Mouse (Mus musculus) stomach, embryonic 14.5 days (tissue): ENCODE results near the gene Ptpn4. TPM values are rescaled to one million over a fixed set of nuclear protein-coding genes. Genes with fewer than 3 reads are reported as not detected.
A peak's percentile ranks its signal among the peaks of the same experiment; 100 is the strongest.

ENCODE experiments used
- ATAC-seq: fragments of 200-750 bp; cut with Nextera tagmentation; 2 replicates; pipeline ENCODE4 v1.8.0; 2017; ENCODE audit warnings: low read depth, moderate TSS enrichment; ENCODE audit not compliant: insufficient number of reproducible peaks, insufficient read depth, low FRiP score
- H3K27ac ChIP-seq: fragments of 300-500 bp; sonication (generic); 2 replicates; pipeline ENCODE4 v1.5.1; 2014; ENCODE audit warnings: mild to moderate bottlenecking, low read length, moderate library complexity, mixed read lengths
- H3K27me3 ChIP-seq: fragments of 300-500 bp; sonication (generic); 2 replicates; pipeline ENCODE4 v1.6.1; 2014; ENCODE audit warnings: low read length, control low read depth, mixed read lengths; ENCODE audit not compliant: control insufficient read depth, insufficient read depth
- H3K36me3 ChIP-seq: fragments of 300-500 bp; sonication (generic); 2 replicates; pipeline ENCODE4 v1.6.1; 2014; ENCODE audit warnings: mild to moderate bottlenecking, control low read depth, low read length, moderate library complexity, mixed read lengths; ENCODE audit not compliant: control insufficient read depth, insufficient read depth
- H3K4me1 ChIP-seq: fragments of 300-500 bp; sonication (generic); 2 replicates; pipeline ENCODE4 v1.6.1; 2014; ENCODE audit warnings: low read length, control low read depth, mixed read lengths; ENCODE audit not compliant: control insufficient read depth, insufficient read depth
- H3K4me2 ChIP-seq: fragments of 300-500 bp; sonication (generic); replicated peaks from 2 replicates; pipeline ENCODE4 v1.6.1; 2014; ENCODE audit warnings: low read depth, low read length, control low read depth
- H3K4me3 ChIP-seq: fragments of 300-500 bp; sonication (generic); 2 replicates; pipeline ENCODE4 v1.5.1; 2014; ENCODE audit warnings: low read depth, low read length, control low read depth
- H3K9ac ChIP-seq: fragments of 300-500 bp; sonication (generic); replicated peaks from 2 replicates; pipeline ENCODE4 v1.6.1; 2014; ENCODE audit warnings: low read depth, mild to moderate bottlenecking, control low read depth, low read length, moderate library complexity, mixed read lengths
- H3K9me3 ChIP-seq: fragments of 300-500 bp; sonication (generic); 2 replicates; pipeline ENCODE4 v1.6.1; 2016; ENCODE audit warnings: low read depth, low read length, control low read depth; ENCODE audit not compliant: control insufficient read depth
- WGBS: fragments of 180-500 bp; shearing (Covaris S2); extraction: QIAGEN DNeasy Blood & Tissue Kit; methylation state at CpG from one replicate; pipeline ENCODE4 v1.1.7; 2014; 5-methylcytosine and 5-hydroxymethylcytosine counted together
- polyA plus RNA-seq: library from polyadenylated mRNA; unstranded; fragments of >200 nt; fragmentation: Nextera tagmentation; extraction: Ambion mirVana; gene quantifications from 2 replicates; pipeline ENCODE4 v1.2.1, GENCODE M21; 2014

Gene Ptpn4
- polyA plus RNA-seq, 1 experiment from 2014 or later: 8.8 TPM

DNA sequence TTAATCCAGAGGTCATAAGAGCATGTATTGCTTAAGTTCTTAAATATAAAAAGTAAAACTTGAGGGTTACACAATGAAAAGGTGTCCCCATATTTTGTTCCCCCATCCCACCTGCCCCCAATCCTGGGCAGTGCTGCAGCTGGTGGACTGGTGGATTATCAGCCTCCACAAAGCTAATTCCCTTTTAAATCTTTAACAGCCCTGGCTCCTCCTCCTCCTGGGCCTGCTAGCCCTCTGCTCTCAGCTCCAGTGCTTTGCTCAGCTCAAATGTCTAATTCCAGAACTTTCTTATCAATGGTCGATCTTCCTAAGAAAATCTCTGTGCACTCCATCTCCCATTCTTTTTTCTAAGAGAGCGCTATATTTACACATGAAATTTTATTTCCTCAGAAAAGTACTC, 191.1 kb downstream of the Ptpn4 start:
- H3K9ac ChIP-seq: no peak overlapping the region
- no peak for ATAC-seq
- no peak overlapping the region for H3K4me2 ChIP-seq
- 65% methylated on average over 2 of the region's 2 CpGs for WGBS
- H3K27me3 ChIP-seq: no peaks in the 10 kb centered on the region
- no peak overlapping the region for H3K27ac ChIP-seq
- no peak overlapping the region for H3K4me3 ChIP-seq
- no peaks in the 10 kb centered on the region for H3K9me3 ChIP-seq
- peaks cover 9% of the 10 kb centered on the region for H3K4me1 ChIP-seq
- 0 out of 2 replicates have a peak, but pooled peaks cover 4% of the 10 kb centered on the region for H3K36me3 ChIP-seq

GRCm38 (mm10) chr1:119642367-119642766, 195.0 kb downstream of the Ptpn4 start:
- Histone ChIP-seq H3K4me2 (no peak overlapping the region), H3K4me3 (no peak overlapping the region), H3K9ac (no peak overlapping the region), H3K9me3 (no peaks in the 10 kb centered on the region), H3K27me3 (no peaks in the 10 kb centered on the region), H3K4me1 (peaks cover 9% of the 10 kb centered on the region), H3K27ac (no peak overlapping the region), H3K36me3 (0 out of 2 replicates have a peak, but pooled peaks cover 4% of the 10 kb centered on the region)
- ATAC-seq: no peak
- WGBS: 71% methylated on average over 12 of the region's 12 CpGs

- H3K27me3 ChIP-seq: no peaks in the 10 kb centered on the region
- H3K36me3 ChIP-seq: 0 out of 2 replicates have a peak, but pooled peaks cover 4% of the 10 kb centered on the region
- H3K27ac ChIP-seq: no peak overlapping the region
- no peaks in the 10 kb centered on the region for H3K9me3 ChIP-seq
- peaks cover 3% of the 10 kb centered on the region for H3K4me1 ChIP-seq
- ATAC-seq: no peak
- H3K9ac ChIP-seq: no peak overlapping the region
- no peak overlapping the region for H3K4me3 ChIP-seq
- H3K4me2 ChIP-seq: no peak overlapping the region
Observed at GRCm38 (mm10) chr1:119641090-119641812, 196.2 kb downstream of the Ptpn4 start.

DNA sequence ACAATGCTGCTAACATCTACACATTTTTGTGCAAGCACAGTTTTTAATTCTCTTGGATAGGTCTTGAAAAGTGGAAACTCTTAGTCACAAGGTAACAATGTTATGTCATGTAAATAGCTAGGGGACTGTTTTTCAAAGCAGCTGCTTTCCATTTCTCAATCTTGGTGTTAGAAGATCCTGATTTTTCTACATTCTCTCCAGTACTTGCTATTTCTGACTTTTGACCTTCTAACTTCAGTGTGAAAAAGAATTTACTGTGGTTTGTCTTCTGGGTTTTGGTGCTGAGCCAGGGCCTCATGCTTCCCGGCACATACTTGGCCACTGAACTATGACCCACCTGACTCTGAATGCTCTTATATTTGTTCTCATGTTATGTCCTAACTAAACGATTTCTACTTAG, 197.4 kb downstream of the Ptpn4 start:
- no peak overlapping the region for H3K9ac ChIP-seq
- 0 out of 2 replicates have a peak, but pooled peaks cover 4% of the 10 kb centered on the region for H3K36me3 ChIP-seq
- no peak overlapping the region for H3K27ac ChIP-seq
- no peak for ATAC-seq
- no peaks in the 10 kb centered on the region for H3K27me3 ChIP-seq
- no peak overlapping the region for H3K4me2 ChIP-seq
- 64% methylated on average over 2 of the region's 2 CpGs for WGBS
- H3K4me3 ChIP-seq: no peak overlapping the region
- no peaks in the 10 kb centered on the region for H3K9me3 ChIP-seq
- 0 out of 2 replicates have a peak, but pooled peaks cover 2% of the 10 kb centered on the region for H3K4me1 ChIP-seq

- WGBS: 76% methylated on average over 6 of the region's 6 CpGs
- Histone ChIP-seq H3K9ac (no peak overlapping the region), H3K4me3 (no peak overlapping the region), H3K27ac (peak overlapping the region; percentile 21; the same call in 1 of the 2 replicates), H3K4me1 (0 out of 2 replicates have a peak, but pooled peaks cover 2% of the 10 kb centered on the region), H3K4me2 (no peak overlapping the region), H3K36me3 (peaks cover 4% of the 10 kb centered on the region; the same call in 1 of the 2 replicates), H3K27me3 (no peaks in the 10 kb centered on the region), H3K9me3 (no peaks in the 10 kb centered on the region)
- no peak for ATAC-seq
Observed at GRCm38 (mm10) chr1:119637188-119638023, 200.0 kb downstream of the Ptpn4 start.

DNA sequence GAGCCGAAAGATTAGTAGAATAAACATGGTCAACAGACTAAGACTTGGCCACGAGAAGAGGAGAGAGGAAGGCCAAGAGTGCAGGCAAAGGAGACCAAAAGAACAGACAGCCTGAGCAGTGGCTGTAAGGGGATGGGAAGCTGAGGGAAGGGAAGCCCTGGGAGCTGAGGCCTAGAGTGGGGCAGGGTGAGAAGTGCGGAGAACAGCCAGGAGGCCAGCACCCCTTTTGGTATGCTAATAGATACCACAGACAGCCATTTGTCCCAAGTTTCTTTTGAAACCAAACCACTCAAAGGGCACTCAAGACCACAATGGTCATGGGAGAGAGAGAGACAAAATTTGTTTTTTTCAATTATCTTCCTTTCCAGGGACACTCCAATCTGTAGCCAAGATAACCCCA, 202.7 kb downstream of the Ptpn4 start:
- Histone ChIP-seq H3K9ac (no peak overlapping the region), H3K4me3 (no peak overlapping the region), H3K27ac (no peak overlapping the region), H3K27me3 (no peaks in the 10 kb centered on the region), H3K9me3 (no peaks in the 10 kb centered on the region), H3K36me3 (no peaks in the 10 kb centered on the region; the same call in 1 of the 2 replicates), H3K4me2 (no peak overlapping the region), H3K4me1 (no peaks in the 10 kb centered on the region)
- no peak for ATAC-seq
- 60% methylated on average over 3 of the region's 3 CpGs for WGBS

DNA sequence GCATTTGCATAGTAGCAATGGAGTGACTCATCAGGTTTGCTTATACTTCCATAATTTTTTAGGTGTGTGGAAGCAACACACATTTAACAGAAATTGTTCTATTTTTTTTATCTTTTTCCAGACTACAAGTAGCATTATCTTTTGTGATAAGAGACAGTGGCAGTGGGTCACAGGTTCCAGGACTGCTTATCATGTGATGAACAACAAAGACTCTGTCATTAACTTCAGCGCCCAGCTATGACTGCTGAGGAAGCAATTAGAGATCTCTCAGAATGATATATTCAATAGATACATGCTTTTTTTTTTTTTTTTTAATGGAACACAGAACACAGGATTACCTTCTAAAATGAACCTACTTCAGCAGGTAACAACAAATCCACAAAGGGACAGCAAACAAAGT, 207.0 kb downstream of the Ptpn4 start:
- no peak overlapping the region for H3K27ac ChIP-seq
- no peak overlapping the region for H3K4me3 ChIP-seq
- no peaks in the 10 kb centered on the region for H3K4me1 ChIP-seq
- no peaks in the 10 kb centered on the region for H3K27me3 ChIP-seq
- no peaks in the 10 kb centered on the region for H3K9me3 ChIP-seq
- 60% methylated on average over 1 of the region's 1 CpGs for WGBS
- no peaks in the 10 kb centered on the region; the same call in 1 of the 2 replicates for H3K36me3 ChIP-seq
- no peak overlapping the region for H3K9ac ChIP-seq
- no peak for ATAC-seq
- H3K4me2 ChIP-seq: no peak overlapping the region

DNA sequence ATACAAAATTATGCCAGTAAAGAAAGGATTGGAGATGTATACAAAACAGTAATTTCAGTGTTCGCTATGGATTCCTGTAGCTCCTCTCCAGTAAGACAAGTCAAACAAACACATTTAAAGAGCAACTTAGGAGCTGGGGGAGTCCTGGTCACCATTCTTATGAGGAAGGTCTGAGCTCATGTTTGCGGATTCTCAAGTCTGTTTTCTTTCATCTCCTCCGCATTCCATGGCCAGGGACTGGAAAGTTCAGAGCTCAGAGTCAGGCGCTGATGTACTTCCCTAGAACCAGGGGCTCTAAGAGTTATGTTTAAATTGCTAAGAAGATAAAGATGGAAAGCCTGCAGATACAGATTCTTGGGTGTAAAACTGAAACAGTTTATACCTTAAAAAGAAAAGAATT, 210.6 kb downstream of the Ptpn4 start:
- Histone ChIP-seq H3K4me2 (no peak overlapping the region), H3K4me1 (no peaks in the 10 kb centered on the region), H3K27ac (no peak overlapping the region), H3K9ac (no peak overlapping the region), H3K27me3 (no peaks in the 10 kb centered on the region), H3K36me3 (no peaks in the 10 kb centered on the region), H3K4me3 (no peak overlapping the region), H3K9me3 (no peaks in the 10 kb centered on the region)
- no peak for ATAC-seq
- 50% methylated on average over 4 of the region's 4 CpGs for WGBS
